Mouse (Mus musculus) embryonic facial prominence, embryonic 15.5 days (tissue): ENCODE measurements around the gene Ank2. TPM values are rescaled to one million over a fixed set of nuclear protein-coding genes. Genes with fewer than 3 reads are reported as not detected.
A peak's percentile ranks its signal among the peaks of the same experiment; 100 is the strongest.

Experiments
- ATAC-seq: fragments of 200-750 bp; cut with Nextera tagmentation; 2 replicates; pipeline ENCODE4 v1.8.0; 2017; ENCODE audit warnings: low read depth, moderate TSS enrichment; ENCODE audit not compliant: insufficient number of reproducible peaks, low FRiP score, low TSS enrichment
- H3K27ac ChIP-seq: fragments of 300-500 bp; sonication (generic); replicated peaks from 2 replicates; pipeline ENCODE4 v1.5.1; 2015; ENCODE audit warnings: mild to moderate bottlenecking, inconsistent platforms
- H3K27me3 ChIP-seq: fragments of 300-500 bp; sonication (generic); 2 replicates; pipeline ENCODE4 v1.6.1; 2015; ENCODE audit warnings: inconsistent platforms
- H3K36me3 ChIP-seq: fragments of 300-500 bp; sonication (generic); 2 replicates; pipeline ENCODE4 v1.6.1; 2015; ENCODE audit warnings: mild to moderate bottlenecking, inconsistent platforms
- H3K4me1 ChIP-seq: fragments of 300-500 bp; sonication (generic); 2 replicates; pipeline ENCODE4 v1.6.1; 2015; ENCODE audit warnings: inconsistent platforms
- H3K4me2 ChIP-seq: fragments of 300-500 bp; sonication (generic); replicated peaks from 2 replicates; pipeline ENCODE4 v1.6.1; 2015; ENCODE audit warnings: mild to moderate bottlenecking, inconsistent platforms
- H3K4me3 ChIP-seq: fragments of 300-500 bp; sonication (generic); replicated peaks from 2 replicates; pipeline ENCODE4 v1.5.1; 2015; ENCODE audit warnings: mild to moderate bottlenecking, inconsistent platforms
- H3K9ac ChIP-seq: fragments of 300-500 bp; sonication (generic); 2 replicates; pipeline ENCODE4 v1.6.1; 2015; ENCODE audit warnings: inconsistent platforms
- H3K9me3 ChIP-seq: fragments of 300-500 bp; sonication (generic); replicated peaks from 2 replicates; pipeline ENCODE4 v1.6.1; 2016; ENCODE audit warnings: inconsistent platforms
- WGBS: fragments of 180-500 bp; shearing (Covaris S2); methylation state at CpG from one replicate; pipeline ENCODE4 v1.1.7; 2015; 5-methylcytosine and 5-hydroxymethylcytosine counted together
- polyA plus RNA-seq: library from polyadenylated mRNA; unstranded; fragments of >200 nt; fragmentation: Nextera tagmentation; extraction: Ambion mirVana; gene quantifications from 2 replicates; pipeline ENCODE4 v1.2.1, GENCODE M21; 2015

Gene Ank2
- polyA plus RNA-seq, 1 experiment from 2014 or later = 32.4 TPM

GRCm38 (mm10) chr3:127129750-127130149 lies 369.4 kb downstream of the Ank2 start:
- no peak overlapping the region for H3K4me3 ChIP-seq
- no peaks in the 10 kb centered on the region for H3K36me3 ChIP-seq
- WGBS = 54% methylated on average over 1 of the region's 1 CpGs
- H3K27me3 ChIP-seq = no peaks in the 10 kb centered on the region
- no peak for ATAC-seq
- H3K9ac ChIP-seq = no peak overlapping the region
- H3K27ac ChIP-seq = no peak overlapping the region
- peaks cover under 1% of the 10 kb centered on the region; the same call in 1 of the 2 replicates for H3K4me1 ChIP-seq
- H3K4me2 ChIP-seq = no peak overlapping the region
- no peaks in the 10 kb centered on the region for H3K9me3 ChIP-seq

GRCm38 (mm10) chr3:127127611-127128010 lies 371.5 kb downstream of the Ank2 start:
- Histone ChIP-seq H3K4me2 (no peak overlapping the region), H3K4me1 (peaks cover 11% of the 10 kb centered on the region; the same call in 1 of the 2 replicates), H3K4me3 (no peak overlapping the region), H3K9me3 (no peaks in the 10 kb centered on the region), H3K27ac (no peak overlapping the region), H3K9ac (no peak overlapping the region), H3K27me3 (no peaks in the 10 kb centered on the region), H3K36me3 (no peaks in the 10 kb centered on the region)
- WGBS = 35% methylated on average over 1 of the region's 1 CpGs
- ATAC-seq = no peak

GRCm38 (mm10) chr3:127126220-127126619 lies 372.9 kb downstream of the Ank2 start:
- ATAC-seq = no peak
- Histone ChIP-seq H3K27ac (no peak overlapping the region), H3K36me3 (no peaks in the 10 kb centered on the region), H3K4me2 (no peak overlapping the region), H3K4me3 (no peak overlapping the region), H3K27me3 (no peaks in the 10 kb centered on the region), H3K9ac (no peak overlapping the region), H3K4me1 (peaks cover 11% of the 10 kb centered on the region; the same call in 1 of the 2 replicates), H3K9me3 (no peaks in the 10 kb centered on the region)
- 62% methylated on average over 3 of the region's 3 CpGs for WGBS

- peak; percentile 54; the same call in 1 of the 2 replicates for ATAC-seq
Measured at GRCm38 (mm10) chr3:127124375-127124993, 374.7 kb downstream of the Ank2 start.

GRCm38 (mm10) chr3:127123376-127123775 lies 375.8 kb downstream of the Ank2 start:
- Histone ChIP-seq H3K4me3 (no peak overlapping the region), H3K27me3 (no peaks in the 10 kb centered on the region), H3K36me3 (no peaks in the 10 kb centered on the region), H3K27ac (no peak overlapping the region), H3K9ac (no peak overlapping the region), H3K4me2 (no peak overlapping the region), H3K4me1 (peaks cover 14% of the 10 kb centered on the region; the same call in 1 of the 2 replicates), H3K9me3 (no peaks in the 10 kb centered on the region)
- 16% methylated on average over 8 of the region's 8 CpGs for WGBS
- ATAC-seq = no peak

More at GRCm38 (mm10) chr3:127124375-127124993, 374.7 kb downstream of the Ank2 start:
- no peak overlapping the region for H3K4me2 ChIP-seq
- peaks cover 11% of the 10 kb centered on the region; the same call in 1 of the 2 replicates for H3K4me1 ChIP-seq
- no peaks in the 10 kb centered on the region for H3K9me3 ChIP-seq
- no peaks in the 10 kb centered on the region for H3K36me3 ChIP-seq
- no peak overlapping the region for H3K9ac ChIP-seq
- WGBS = 56% methylated on average over 10 of the region's 10 CpGs
- H3K27me3 ChIP-seq = no peaks in the 10 kb centered on the region
- no peak overlapping the region for H3K27ac ChIP-seq
- no peak overlapping the region for H3K4me3 ChIP-seq

GRCm38 (mm10) chr3:127118777-127119176 lies 380.4 kb downstream of the Ank2 start:
- Histone ChIP-seq H3K27me3 (no peaks in the 10 kb centered on the region), H3K27ac (no peak overlapping the region), H3K36me3 (no peaks in the 10 kb centered on the region), H3K4me1 (0 out of 2 replicates have a peak, but pooled peaks cover 3% of the 10 kb centered on the region), H3K4me2 (no peak overlapping the region), H3K4me3 (no peak overlapping the region), H3K9me3 (no peaks in the 10 kb centered on the region), H3K9ac (no peak overlapping the region)
- 86% methylated on average over 4 of the region's 4 CpGs for WGBS
- ATAC-seq = no peak

- WGBS = 63% methylated on average over 6 of the region's 6 CpGs
- H3K36me3 ChIP-seq = no peaks in the 10 kb centered on the region
- H3K4me2 ChIP-seq = no peak overlapping the region
- no peaks in the 10 kb centered on the region for H3K9me3 ChIP-seq
- H3K9ac ChIP-seq = no peak overlapping the region
- ATAC-seq = no peak
- no peak overlapping the region for H3K27ac ChIP-seq
- H3K27me3 ChIP-seq = no peaks in the 10 kb centered on the region
- H3K4me1 ChIP-seq = 0 out of 2 replicates have a peak, but pooled peaks cover 3% of the 10 kb centered on the region
- no peak overlapping the region for H3K4me3 ChIP-seq
Measured at GRCm38 (mm10) chr3:127116226-127116625, 382.9 kb downstream of the Ank2 start.

- 81% methylated on average over 7 of the region's 7 CpGs for WGBS
- H3K9ac ChIP-seq = no peak overlapping the region
- H3K27ac ChIP-seq = no peak overlapping the region
- no peak overlapping the region for H3K4me3 ChIP-seq
- no peak overlapping the region for H3K4me2 ChIP-seq
- no peak for ATAC-seq
- no peaks in the 10 kb centered on the region for H3K9me3 ChIP-seq
- H3K27me3 ChIP-seq = no peaks in the 10 kb centered on the region
- H3K4me1 ChIP-seq = peaks cover 11% of the 10 kb centered on the region
- no peaks in the 10 kb centered on the region for H3K36me3 ChIP-seq
Measured at GRCm38 (mm10) chr3:127113238-127113637, 385.9 kb downstream of the Ank2 start.

- peak; percentile 55; the same call in 1 of the 2 replicates for ATAC-seq
Measured at GRCm38 (mm10) chr3:127109413-127109812, 389.7 kb downstream of the Ank2 start.

GRCm38 (mm10) chr3:127108481-127108880 lies 390.7 kb downstream of the Ank2 start:
- peaks cover 15% of the 10 kb centered on the region for H3K4me1 ChIP-seq
- no peak overlapping the region for H3K9ac ChIP-seq
- H3K36me3 ChIP-seq = no peaks in the 10 kb centered on the region
- H3K27me3 ChIP-seq = no peaks in the 10 kb centered on the region
- no peak for ATAC-seq
- WGBS = 50% methylated on average over 2 of the region's 2 CpGs
- H3K4me3 ChIP-seq = no peak overlapping the region
- H3K4me2 ChIP-seq = no peak overlapping the region
- no peaks in the 10 kb centered on the region for H3K9me3 ChIP-seq
- H3K27ac ChIP-seq = peak overlapping the region; percentile 58; the same call in 1 of the 2 replicates

More at GRCm38 (mm10) chr3:127109413-127109812, 389.7 kb downstream of the Ank2 start:
- H3K4me3 ChIP-seq = no peak overlapping the region
- no peaks in the 10 kb centered on the region for H3K27me3 ChIP-seq
- no peaks in the 10 kb centered on the region for H3K36me3 ChIP-seq
- no peak overlapping the region for H3K9ac ChIP-seq
- H3K27ac ChIP-seq = peak overlapping the region; percentile 58
- H3K4me2 ChIP-seq = no peak overlapping the region
- H3K9me3 ChIP-seq = no peaks in the 10 kb centered on the region
- WGBS = 41% methylated on average over 3 of the region's 3 CpGs
- peaks cover 15% of the 10 kb centered on the region for H3K4me1 ChIP-seq

- no peak overlapping the region for H3K4me3 ChIP-seq
- WGBS = 37% methylated on average over 5 of the region's 5 CpGs
- H3K9ac ChIP-seq = no peak overlapping the region
- H3K36me3 ChIP-seq = no peaks in the 10 kb centered on the region
- H3K4me2 ChIP-seq = no peak overlapping the region
- peaks cover 15% of the 10 kb centered on the region for H3K4me1 ChIP-seq
- peak; percentile 45; the same call in 1 of the 2 replicates for ATAC-seq
- no peaks in the 10 kb centered on the region for H3K9me3 ChIP-seq
- H3K27ac ChIP-seq = no peak overlapping the region
- no peaks in the 10 kb centered on the region for H3K27me3 ChIP-seq
Measured at GRCm38 (mm10) chr3:127107281-127107680, 391.9 kb downstream of the Ank2 start.

GRCm38 (mm10) chr3:127101326-127101725 lies 397.8 kb downstream of the Ank2 start:
- Histone ChIP-seq H3K4me2 (no peak overlapping the region), H3K36me3 (no peaks in the 10 kb centered on the region), H3K4me3 (no peak overlapping the region), H3K9ac (no peak overlapping the region), H3K4me1 (no peaks in the 10 kb centered on the region), H3K9me3 (no peaks in the 10 kb centered on the region), H3K27ac (no peak overlapping the region), H3K27me3 (no peaks in the 10 kb centered on the region)
- no peak for ATAC-seq
- 94% methylated on average over 1 of the region's 1 CpGs for WGBS
